Mouse (Mus musculus) neutrophil, adult 83 days (primary cell): ENCODE measurements around the gene Hoxa1. TPM values are rescaled to one million over a fixed set of nuclear protein-coding genes. Genes with fewer than 3 reads are reported as not detected.

Experiments
- total RNA-seq, 2 experiments: library from RNA; stranded (reverse); gene quantifications; one replicate each; pipeline ENCODE4 v1.2.4; 2023

Hoxa1 gene
- not detected for total RNA-seq

DNA sequence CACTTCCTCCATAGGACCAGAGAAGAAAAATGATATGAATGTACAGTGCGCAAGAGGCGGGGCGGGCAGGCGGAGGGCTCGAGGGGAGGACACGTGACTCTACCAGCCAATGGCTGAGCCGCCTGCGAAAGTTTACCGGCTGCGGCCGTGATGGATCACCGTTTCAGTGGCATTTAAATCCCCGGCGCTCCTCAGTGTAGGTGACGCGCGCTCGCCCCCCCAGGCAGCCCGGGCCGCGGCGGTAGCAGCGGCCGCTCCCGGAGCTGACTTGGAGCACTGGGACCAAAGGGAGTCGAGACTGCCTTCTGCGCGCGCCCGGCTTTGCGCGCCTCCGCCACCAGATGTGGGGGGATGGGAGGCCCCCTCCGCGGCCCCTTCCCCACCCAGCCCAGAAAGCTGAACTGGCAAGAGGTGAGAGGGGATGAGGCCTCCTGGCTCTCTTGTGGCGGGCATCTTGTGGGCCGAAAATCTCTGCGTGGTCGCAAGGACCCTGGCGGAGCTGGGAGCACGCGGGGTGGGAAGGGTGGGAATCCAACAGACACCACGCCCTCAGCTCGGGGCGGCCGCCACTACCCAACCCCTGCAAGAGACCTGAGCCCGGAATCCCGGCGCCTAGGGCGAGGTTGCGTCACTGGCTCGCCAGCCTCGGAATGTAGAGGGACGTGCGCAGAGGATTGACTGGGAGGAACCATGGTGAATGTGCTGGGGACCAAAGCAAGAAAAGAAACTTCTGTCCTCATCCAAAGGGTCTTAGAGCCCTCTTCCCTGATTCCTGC lies at the start of gene Hoxa1:
Hoxa1 (minus strand) TSS at position 42 of the 776 bp plus-strand sequence.

DNA sequence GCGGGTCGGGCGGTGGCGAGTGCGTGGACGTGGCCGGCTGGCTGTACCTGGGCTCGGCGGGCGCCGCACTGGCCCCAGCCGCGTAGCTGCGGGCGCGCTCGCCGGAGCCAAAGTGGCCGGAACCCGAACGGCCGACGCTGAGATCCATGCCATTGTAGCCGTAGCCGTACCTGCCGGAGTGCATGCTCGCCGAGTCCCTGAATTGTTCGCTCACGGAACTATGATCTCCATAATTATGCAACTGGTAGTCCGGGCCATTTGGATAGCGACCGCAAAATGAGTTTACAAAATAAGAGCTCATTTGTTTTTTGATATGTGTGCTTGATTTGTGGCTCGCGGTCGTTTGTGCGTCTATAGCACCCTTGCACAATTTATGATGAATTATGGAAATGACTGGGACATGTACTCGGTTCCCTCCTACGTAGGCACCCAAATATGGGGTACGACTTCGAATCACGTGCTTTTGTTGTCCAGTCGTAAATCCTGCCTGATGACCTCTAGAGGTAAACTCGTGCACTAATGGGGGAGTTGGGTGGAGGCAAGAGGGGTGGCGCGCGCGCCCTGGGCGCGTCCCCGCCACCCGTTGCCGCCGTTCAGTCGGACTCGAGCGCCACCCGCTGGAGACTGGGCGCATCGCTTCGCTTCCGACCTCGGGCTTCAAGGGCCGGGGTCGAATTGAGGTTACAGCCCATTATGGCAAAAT lies 46.1 kb upstream of the Hoxa1 start, which contains the start of gene Hoxa5:
Hoxa5 (minus strand) TSS at position 538 of the 703 bp plus-strand sequence.

DNA sequence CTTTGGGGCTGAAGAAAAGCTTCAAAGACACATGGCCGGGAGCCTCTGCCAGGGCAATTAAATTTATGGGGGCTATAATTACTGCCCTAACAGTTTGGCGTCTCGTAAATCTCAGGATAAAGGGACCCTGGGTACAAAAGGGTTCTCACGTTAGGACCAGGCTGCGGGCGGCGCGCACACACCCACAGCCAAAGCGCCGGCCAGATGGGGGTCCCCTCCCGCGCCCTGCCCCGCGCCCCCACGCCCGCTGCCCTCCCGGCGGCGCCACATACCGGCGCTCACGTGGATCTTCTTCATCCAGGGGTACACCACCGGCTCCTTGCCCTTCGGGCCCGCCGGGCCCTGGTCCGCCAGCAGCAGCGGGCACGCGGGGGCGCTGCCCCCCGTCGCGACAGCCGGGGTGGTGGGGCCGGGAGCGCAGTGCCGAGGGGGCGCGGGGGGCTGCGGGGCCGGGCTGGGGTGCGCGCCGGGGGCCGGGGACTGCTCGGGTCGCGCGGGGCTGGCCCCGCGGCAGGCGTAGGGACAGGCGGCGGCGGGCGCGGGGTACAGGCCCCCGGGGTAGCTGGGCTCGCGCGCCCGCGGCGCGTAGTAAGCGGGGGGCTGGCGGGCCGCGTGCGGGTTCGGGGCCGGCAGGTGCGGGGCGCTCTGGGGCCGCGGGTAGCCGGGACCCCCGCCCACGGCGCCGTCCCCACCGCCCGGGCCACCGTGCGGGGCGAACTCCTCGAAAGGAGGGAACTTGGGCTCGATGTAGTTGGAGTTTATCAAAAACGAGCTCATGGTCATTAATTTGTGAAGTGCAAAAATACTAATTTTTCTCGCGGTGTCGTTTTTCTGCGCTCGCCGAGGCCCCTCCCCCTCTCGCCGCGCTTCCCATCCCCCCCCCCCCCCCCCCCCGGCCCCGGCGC lies 33.0 kb upstream of the Hoxa1 start, which contains the start of gene Hoxa4:
Hoxa4 (minus strand) TSS at position 848 of the 905 bp plus-strand sequence.

DNA sequence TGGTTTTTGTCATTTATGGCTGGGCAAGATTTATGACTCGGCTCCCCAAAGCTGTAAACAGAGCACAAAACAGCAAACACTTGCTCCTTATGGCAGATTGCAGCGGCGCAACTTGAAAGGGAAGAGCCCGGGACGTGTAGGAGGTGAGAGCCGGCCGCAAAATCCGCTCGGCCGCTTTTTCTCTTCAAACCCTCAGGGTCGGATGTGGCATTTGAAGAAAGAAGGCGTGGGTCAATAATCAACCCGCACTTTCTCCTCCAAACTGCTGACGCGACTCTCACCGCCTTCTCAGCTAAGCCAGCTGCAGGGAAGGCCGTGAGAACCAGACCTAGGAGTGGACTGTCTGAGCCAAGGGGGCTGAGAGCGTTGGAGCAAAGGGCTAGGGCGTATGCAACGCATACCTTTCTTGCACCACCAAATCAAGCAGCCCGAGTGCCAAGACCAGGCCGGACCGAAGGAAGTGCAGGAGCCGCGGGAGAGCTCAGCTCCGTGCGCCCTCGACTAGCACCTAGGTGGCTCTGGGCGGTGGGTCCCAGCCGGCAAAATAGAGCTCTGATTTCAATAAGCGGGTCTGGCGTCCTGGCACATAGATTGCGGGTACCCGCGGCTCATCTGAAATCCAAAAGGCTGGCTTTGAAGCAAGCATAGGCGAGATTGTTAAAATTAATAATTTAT lies 19.1 kb upstream of the Hoxa1 start, which contains the start of gene 5730596B20Rik:
5730596B20Rik (plus strand) TSS at position 438 of the 675 bp plus-strand sequence.

DNA sequence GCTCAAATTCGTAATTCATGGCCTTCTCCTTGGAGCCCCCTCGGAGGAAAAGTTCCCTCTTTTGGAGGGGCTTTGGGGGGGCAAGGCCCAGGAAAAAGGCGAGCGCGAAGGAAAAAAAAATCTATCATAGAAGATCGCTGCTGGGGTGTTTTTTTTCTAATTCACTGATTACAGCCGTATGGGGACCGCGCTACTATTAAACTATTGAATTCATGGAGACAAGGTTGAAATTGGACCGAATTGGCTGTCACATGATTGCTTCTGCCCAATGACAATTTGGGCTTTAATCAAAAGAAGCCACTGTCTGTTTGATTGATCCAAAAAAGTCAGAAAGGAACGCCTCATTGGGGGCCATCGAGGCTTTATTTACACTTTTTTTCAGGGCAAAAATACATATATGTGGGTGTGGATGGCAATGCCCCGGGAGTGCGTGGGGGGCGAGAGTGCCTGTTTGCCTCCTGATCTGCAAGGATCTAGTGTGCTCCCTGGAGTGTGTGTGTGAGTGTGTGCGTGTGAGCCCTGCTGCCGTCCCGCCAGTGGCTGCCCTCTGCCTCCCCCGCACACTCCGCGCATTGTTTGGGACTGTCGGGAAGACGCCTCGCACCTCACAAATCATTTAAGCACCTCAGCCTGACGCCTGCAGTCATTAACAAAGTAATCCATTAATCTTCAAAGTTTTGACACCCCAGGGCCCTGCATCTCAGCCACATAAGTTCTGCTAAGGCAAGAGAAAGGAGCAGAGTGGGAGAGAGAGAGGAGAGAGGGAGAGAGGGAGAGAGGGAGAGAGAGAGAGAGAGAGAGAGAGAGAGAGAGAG lies 6.7 kb upstream of the Hoxa1 start, which contains the start of gene Hoxa2:
Hoxa2 (minus strand) TSS at position 206 of the 815 bp plus-strand sequence.

Other genes with a start within 250 kb of the Hoxa1 start
- gene Skap2, start 145.8 kb downstream of the Hoxa1 start, total RNA-seq: 100 to 1,000 TPM; 187 to 226 TPM
- gene Hoxa2, start 6.5 kb upstream of the Hoxa1 start, total RNA-seq: not detected
- not detected for gene 5730596B20Rik, start 19.2 kb upstream of the Hoxa1 start, total RNA-seq
- gene Hoxa4, start 33.4 kb upstream of the Hoxa1 start, total RNA-seq: under 1 TPM in 1 of 2 experiments, not detected in 1; 0.24 TPM
- not detected for gene Hoxa5, start 46.3 kb upstream of the Hoxa1 start, total RNA-seq
- not detected for gene Hoxa6, start 50.4 kb upstream of the Hoxa1 start, total RNA-seq
- under 1 TPM in 1 of 2 experiments, not detected in 1; 0.46 TPM for gene Hoxa3, start 55.0 kb upstream of the Hoxa1 start, total RNA-seq
- not detected for gene Gm28308, start 55.0 kb upstream of the Hoxa1 start, total RNA-seq
- gene Hoxa7, start 63.5 kb upstream of the Hoxa1 start, total RNA-seq: under 1 TPM in 1 of 2 experiments, not detected in 1; 0.90 TPM
- gene Hoxa9, start 72.8 kb upstream of the Hoxa1 start, total RNA-seq: 1 to 10 TPM in 1 of 2 experiments, under 1 TPM in 1; 0.31 to 1.1 TPM
- under 1 TPM in 1 of 2 experiments, not detected in 1; 0.15 TPM for gene Hoxa10, start 82.5 kb upstream of the Hoxa1 start, total RNA-seq
- not detected for gene Hoxa11, start 87.5 kb upstream of the Hoxa1 start, total RNA-seq
- gene Hoxa13, start 102.6 kb upstream of the Hoxa1 start, total RNA-seq: not detected
- gene Evx1, start 155.2 kb upstream of the Hoxa1 start, total RNA-seq: not detected